Mouse (Mus musculus) gastrocnemius, postnatal 4 days (tissue): Measurements from ENCODE around the gene Gmppa. TPM values are rescaled to one million over a fixed set of nuclear protein-coding genes. Genes with fewer than 3 reads are reported as not detected.

Source experiments
- DNase-seq, 2 experiments: peaks; one replicate each; pipeline ENCODE4 v3.0.0; 2021 to 2022; ENCODE audit warnings: low spot score in 2 of 2, mixed read lengths in 2 of 2
- total RNA-seq, 2 experiments: library from RNA; stranded (reverse); gene quantifications; 2 replicates each; pipeline ENCODE4 v1.2.3; 2021

Gmppa gene
- total RNA-seq, 2 experiments from 2014 or later: 43.5 to 49.3 TPM

DNA sequence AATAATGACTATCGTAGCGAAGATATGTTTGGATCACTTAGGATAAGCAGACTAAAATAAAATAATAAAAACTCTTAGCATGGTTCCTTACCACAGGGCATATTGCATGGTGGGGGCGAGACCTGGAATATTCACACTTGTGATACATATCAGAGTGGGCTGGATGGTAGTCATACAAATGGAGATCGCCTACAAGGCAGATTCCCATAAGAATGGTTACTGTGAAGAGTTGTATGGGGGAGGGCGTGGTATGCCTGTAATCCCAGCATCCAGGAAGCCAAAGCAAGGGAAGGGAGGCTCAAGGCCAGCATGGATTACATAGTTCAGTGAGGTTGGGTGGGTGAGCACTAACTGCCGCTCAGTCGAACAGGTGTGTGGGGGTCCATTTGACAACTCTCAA lies 45.0 kb downstream of the Gmppa start:
- no peak for DNase-seq

DNA sequence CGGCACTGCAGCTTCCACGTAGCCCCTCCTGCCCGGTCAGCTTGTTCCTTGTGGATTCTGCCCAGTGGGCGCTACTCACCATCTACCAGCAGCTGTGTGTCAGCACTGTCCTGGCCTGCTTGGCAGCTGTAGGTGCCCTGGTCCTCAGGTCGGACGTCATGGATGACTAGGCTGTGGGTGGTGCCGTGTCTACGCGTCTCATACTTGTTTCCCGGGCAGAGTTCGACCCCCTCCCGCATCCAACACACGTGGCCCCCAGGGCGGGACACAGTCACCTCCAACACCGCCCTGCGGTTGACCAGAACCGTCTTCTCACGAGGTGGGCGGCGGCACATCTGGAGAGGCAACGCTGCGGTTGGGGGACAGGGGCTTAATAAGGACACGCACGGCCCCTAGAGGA lies 50.8 kb downstream of the Gmppa start:
- DNase-seq: no peak

DNA sequence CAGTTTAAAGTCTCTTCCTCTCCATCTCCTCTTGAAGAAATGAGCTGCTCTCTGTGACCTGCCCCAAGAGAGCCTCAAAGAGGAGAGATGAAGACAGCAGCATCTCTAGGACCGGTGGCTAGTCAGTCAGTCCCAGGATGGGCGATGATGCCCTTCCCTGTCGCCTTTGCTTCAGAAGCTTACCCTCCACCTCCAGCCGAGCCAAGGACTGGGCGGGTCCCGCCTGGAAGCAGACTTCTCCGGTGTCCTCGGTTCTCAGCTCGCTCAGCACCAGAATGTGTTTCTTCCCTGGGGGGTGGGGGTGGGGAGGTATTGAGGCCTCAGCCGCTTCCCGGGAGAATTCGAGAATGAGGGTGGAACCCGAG lies 51.3 kb downstream of the Gmppa start:
- no peak for DNase-seq

DNA sequence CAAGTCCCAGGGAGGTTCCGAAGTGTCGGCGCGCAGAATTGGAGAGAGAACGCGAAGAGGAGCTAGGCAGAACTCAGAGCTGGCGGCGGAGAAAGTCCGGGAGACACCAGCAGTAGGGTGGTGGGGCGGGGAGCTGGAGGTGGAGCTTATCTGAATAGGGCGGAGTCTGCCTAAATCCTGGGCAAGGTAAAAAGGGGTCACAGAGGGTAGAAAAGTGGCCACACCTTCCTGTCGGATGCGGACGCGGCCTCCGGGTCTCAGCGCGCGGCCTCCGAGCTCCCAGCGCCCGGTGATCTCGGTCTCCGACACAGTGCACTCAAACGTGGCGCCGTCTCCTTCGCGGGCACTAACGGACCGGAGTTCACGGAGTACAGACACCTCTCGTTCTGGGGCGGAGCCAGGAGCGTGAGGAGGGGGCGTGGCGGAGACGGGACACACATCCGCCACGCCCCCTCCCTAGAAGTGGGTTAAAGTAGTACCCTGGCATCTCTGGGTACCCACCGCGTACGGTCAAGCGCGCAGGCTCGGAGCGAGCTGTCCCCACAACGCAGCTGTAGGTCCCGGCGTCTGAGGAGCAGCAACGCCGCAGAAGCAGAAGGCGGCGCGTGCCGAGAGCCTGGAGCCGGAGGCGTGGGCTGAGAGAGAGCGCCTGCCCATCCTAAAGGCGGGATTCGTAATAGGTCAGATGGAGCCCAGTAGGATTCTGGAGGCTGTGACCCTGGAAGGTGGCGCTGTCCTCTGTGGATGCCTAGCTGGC lies 51.9 kb downstream of the Gmppa start:
- DNase-seq: peak in 1 of 2 experiments; percentile 53

DNA sequence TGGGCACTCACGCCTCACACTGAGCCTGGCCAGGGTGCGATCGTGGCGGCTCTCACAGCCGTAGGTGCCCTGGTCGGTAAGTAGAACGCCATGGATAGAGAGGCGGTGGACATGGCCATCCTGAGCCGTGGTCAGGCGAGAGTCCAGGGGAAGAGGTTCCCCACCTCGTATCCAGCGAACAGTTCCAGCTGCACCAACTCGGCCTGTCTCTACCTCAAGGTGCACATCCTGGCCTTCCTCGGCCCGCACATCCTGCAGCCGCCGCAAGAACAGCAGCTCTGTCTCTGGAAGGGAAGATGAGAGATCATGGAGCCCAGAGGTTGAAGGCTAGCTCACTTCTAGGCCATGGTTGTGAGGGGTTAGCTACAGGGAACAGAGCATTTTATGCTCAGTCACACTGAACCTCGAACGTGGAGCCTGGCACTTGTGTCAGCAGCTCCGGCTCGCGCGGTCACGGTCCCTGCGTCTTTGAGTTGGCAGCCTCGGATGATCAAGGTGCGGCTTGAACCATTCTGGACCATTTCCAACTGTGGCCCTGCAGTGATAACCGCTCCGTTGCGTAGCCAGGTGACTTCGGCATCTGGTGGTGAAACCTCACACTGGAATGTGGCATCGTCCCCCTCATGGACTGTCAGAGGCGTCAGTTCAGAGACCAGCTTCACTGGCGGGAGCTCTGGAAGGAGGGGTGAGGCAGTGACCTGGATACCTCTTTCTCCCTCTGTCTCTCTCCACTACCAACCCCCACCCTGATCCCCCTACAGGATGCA lies 55.2 kb downstream of the Gmppa start:
- DNase-seq: no peak

DNA sequence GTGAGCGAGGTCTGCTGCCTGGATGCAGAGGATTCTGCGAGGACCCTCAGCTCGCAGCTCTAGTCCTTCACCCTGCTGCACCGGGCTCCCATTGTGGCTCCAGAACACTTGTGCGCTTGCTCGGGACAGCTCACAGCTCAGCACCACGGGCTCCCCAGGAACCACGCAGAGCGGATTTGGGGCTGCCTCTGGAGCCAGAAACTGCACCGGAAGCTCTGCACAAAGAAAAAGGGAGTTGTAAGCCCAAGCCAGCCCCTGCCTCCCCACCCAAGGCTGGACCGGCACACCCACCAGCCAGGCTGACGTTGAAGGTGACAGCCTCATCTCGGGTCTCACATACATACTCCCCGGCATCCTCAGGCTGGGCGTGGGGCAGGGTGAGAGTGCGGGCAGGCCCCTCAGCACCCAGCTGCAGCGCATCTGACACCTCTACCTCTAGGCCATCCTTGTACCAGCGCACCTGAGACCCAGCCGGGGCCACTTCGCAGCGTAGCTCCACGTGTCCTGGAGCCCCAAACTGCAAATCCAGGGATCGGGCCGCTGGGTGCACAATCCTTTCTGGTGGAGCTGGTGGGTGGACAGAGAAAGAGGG lies 56.9 kb downstream of the Gmppa start:
- no peak for DNase-seq

Other genes with a start within 250 kb of the Gmppa start
- gene Ankzf1, start 243.8 kb upstream of the Gmppa start, total RNA-seq: 10 to 100 TPM in 1 of 2 experiments, 1 to 10 TPM in 1; 9.4 to 12.7 TPM
- gene Atg9a, start 243.7 kb upstream of the Gmppa start, total RNA-seq: 10 to 100 TPM; 47.0 to 51.4 TPM
- gene Glb1l, start 225.1 kb upstream of the Gmppa start, total RNA-seq: 10 to 100 TPM; 10.5 to 11.9 TPM
- 10 to 100 TPM; 47.4 to 49.0 TPM for gene Stk16, start 225.1 kb upstream of the Gmppa start, total RNA-seq
- 100 to 1,000 TPM; 486 to 515 TPM for gene Tuba4a, start 216.1 kb upstream of the Gmppa start, total RNA-seq
- not detected for gene A630095N17Rik, start 203.8 kb upstream of the Gmppa start, total RNA-seq
- 10 to 100 TPM; 41.5 to 48.8 TPM for gene Dnajb2, start 199.5 kb upstream of the Gmppa start, total RNA-seq
- under 1 TPM; 0.07 to 0.23 TPM for gene Ptprn, start 171.4 kb upstream of the Gmppa start, total RNA-seq
- not detected for gene Resp18, start 157.5 kb upstream of the Gmppa start, total RNA-seq
- 10 to 100 TPM; 65.0 to 70.5 TPM for gene Dnpep, start 117.9 kb upstream of the Gmppa start, total RNA-seq
- gene Des, start 75.6 kb upstream of the Gmppa start, total RNA-seq: 1,000 to 10,000 TPM; 1,760 to 1,859 TPM
- 100 to 1,000 TPM; 156 to 170 TPM for gene Speg, start 60.6 kb upstream of the Gmppa start, total RNA-seq
- gene Asic4, start 14.5 kb downstream of the Gmppa start, total RNA-seq: under 1 TPM in 1 of 2 experiments, not detected in 1; 0.13 TPM
- gene Chpf, start 43.4 kb downstream of the Gmppa start, total RNA-seq: 10 to 100 TPM; 47.6 to 51.6 TPM
- gene Tmem198, start 43.6 kb downstream of the Gmppa start, total RNA-seq: under 1 TPM; 0.78 to 0.93 TPM
- 100 to 1,000 TPM; 203 to 213 TPM for gene Obsl1, start 70.5 kb downstream of the Gmppa start, total RNA-seq
- gene Inha, start 71.1 kb downstream of the Gmppa start, total RNA-seq: 10 to 100 TPM; 13.4 to 15.1 TPM
- gene Stk11ip, start 85.6 kb downstream of the Gmppa start, total RNA-seq: 10 to 100 TPM; 14.2 to 15.2 TPM
- gene Slc4a3, start 110.3 kb downstream of the Gmppa start, total RNA-seq: 10 to 100 TPM; 18.5 to 23.6 TPM